Mouse (Mus musculus): Measurements from ENCODE around the gene Klhl8.
"Not testable (repeated sequence)": the region's sequence is repeated elsewhere in the genome, so short reads cannot be mapped to it uniquely, and the experiment has no call there.

The Klhl8 gene

DNA sequence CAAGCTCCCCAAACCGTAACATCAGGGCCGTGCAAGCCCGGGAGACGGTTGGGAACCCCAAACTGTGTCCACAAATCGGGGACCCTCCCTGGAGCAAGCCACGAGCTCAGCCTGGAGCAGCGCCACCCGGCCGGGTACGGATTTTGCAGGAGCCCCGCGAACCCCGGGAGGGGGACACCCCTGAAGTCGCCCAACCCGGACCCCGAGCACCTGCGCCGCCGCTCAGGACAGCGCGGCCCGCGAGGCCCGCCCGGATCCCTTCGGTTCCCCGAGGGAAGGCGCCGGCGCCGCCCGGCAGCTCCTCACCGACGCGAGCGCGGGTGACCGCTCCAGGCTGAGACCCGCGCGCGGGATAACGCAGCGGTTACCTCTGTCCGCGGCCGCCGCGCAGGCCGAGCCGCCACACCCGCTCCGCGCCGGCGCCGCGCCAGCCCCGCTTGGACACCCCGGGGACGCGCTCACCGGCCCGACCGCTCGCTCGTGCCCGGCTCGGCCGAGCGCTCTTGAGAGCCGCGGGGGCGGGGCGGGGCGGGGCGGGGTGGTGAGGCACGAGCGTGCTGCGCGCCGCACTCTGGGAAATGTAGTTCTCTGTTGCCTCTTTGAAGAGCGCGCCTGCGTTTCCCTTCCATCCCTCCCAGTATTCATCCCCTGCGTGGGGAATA, at the start of gene Klhl8:
Gene Klhl8, minus strand, starts transcription at position 512 of the 662 bp plus-strand sequence.
- peak; percentile 69 for DNase-seq (ENCODE audit: low spot score)

DNA sequence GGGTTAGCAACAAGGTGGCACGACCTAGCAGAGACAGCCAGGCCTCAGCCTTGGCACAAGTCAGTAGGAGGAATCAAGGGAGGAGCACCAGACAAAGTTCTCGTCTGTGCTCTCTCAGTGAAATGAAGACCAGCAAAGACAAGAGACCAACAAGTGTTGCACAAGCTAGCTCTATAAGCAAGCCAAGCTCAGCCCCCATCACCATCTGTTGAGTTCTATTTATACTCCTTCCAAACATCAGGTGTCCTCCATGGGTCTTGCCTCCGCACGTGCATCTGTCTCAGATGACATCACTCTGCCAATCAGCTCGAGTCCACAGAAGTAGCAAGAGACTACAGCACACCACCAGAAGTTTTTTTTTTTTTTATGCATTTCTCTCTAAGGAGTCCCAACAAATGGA, 43.6 kb upstream of the Klhl8 start:
- no peak for DNase-seq (ENCODE audit: low spot score)

- DNase-seq (ENCODE audit: low spot score) = no peak
Measured at GRCm38 (mm10) chr5:103953135-103954083, 42.4 kb upstream of the Klhl8 start.

DNA sequence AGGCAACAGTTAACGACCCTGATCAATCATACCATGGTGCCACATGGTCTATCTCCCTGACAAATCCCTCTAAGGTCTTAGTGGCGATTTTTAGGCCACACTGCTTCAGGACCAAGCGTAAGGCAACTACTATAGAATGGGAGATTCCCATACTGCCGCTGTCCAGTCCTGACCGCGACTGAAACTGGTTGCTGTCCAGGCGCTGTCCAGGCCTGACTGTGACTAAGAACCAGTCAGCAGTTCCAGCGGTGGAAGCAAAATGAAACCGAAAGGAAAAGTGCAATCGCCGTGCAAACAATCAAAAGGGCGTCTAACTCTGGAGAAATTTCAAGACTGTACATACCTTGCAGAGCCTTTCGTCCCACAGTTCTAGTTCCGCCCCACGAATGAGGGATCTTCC, 39.1 kb upstream of the Klhl8 start:
- DNase-seq (ENCODE audit: low spot score) = not testable (repeated sequence)

- no peak for DNase-seq (ENCODE audit: low spot score)
Measured at GRCm38 (mm10) chr5:103943183-103943582, 32.1 kb upstream of the Klhl8 start.

GRCm38 (mm10) chr5:103939856-103940255, 28.8 kb upstream of the Klhl8 start:
- DNase-seq (ENCODE audit: low spot score) = no peak

- no peak for DNase-seq (ENCODE audit: low spot score)
Measured at GRCm38 (mm10) chr5:103939350-103939652, 28.2 kb upstream of the Klhl8 start.

DNA sequence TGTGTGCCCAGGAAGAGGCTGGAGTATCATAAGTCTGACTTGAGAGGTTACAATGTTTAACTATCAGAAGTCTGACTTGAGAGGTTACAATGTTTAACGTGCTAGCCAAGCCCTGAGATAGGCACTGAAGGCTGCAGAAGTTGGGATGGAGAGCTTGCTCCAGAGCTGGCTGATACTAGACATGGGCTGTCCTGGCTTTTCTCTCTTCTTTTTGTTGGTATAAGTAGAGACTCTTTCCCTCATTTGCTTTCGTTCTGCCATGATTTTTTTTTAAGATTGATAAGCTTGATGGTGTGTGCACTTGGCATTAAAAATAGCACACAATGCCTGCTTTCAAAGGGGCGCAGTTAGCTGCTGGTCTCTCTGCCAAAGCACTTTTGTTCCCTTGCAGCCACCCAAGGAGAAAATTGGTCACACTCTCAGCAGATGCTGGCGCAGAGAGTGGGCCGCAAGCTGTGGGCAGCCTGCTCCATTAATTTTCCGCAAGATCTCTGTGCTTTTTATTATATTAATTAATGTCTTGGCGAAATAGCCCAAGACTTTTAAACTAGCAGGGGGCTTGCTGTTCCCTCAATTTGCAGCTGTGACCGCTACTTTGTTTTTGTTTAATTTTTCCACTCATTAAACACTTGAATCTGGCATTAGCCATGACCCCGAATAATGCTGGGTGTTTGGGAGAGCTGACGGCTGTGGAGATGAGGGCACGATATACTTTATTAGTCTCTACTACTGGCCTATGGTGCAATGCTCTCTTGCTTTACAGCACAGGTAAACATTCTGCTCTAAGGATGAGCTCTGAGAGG, 27.7 kb upstream of the Klhl8 start:
- DNase-seq (ENCODE audit: low spot score) = no peak

GRCm38 (mm10) chr5:103936906-103937589, 26.0 kb upstream of the Klhl8 start:
- DNase-seq (ENCODE audit: low spot score) = no peak

GRCm38 (mm10) chr5:103931924-103932323, 20.9 kb upstream of the Klhl8 start:
- DNase-seq (ENCODE audit: low spot score) = not testable (repeated sequence)

DNA sequence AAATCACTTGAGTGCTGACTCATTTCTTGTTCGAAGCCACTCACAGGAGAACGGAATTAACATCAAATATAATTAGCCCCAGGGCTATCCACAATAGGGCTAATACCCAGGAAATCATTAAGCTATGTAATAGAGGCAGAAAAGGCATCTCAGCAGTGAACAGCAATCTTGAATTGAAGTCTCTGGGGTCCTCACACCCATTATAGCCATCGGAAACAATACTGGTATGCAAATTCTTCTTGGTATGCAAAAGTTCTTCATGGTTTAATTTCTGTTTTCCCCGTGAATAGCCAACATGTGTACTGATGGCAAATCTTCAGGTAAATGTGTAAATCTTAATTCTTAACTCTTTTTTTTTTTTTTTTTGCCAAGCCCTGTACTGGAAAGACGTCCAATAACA, 19.5 kb upstream of the Klhl8 start:
- DNase-seq (ENCODE audit: low spot score) = no peak

GRCm38 (mm10) chr5:103928196-103928550, 17.1 kb upstream of the Klhl8 start:
- DNase-seq (ENCODE audit: low spot score) = no peak

GRCm38 (mm10) chr5:103927429-103928195, 16.6 kb upstream of the Klhl8 start:
- peak; percentile 96 for DNase-seq (ENCODE audit: low spot score)

GRCm38 (mm10) chr5:103926398-103926797, 15.3 kb upstream of the Klhl8 start:
- DNase-seq (ENCODE audit: low spot score) = no peak

- DNase-seq (ENCODE audit: low spot score) = no peak
Measured at GRCm38 (mm10) chr5:103923755-103924154, 12.7 kb upstream of the Klhl8 start.

GRCm38 (mm10) chr5:103923101-103923500, 12.0 kb upstream of the Klhl8 start:
- DNase-seq (ENCODE audit: low spot score) = no peak

GRCm38 (mm10) chr5:103922436-103922835, 11.4 kb upstream of the Klhl8 start:
- DNase-seq (ENCODE audit: low spot score) = no peak

DNA sequence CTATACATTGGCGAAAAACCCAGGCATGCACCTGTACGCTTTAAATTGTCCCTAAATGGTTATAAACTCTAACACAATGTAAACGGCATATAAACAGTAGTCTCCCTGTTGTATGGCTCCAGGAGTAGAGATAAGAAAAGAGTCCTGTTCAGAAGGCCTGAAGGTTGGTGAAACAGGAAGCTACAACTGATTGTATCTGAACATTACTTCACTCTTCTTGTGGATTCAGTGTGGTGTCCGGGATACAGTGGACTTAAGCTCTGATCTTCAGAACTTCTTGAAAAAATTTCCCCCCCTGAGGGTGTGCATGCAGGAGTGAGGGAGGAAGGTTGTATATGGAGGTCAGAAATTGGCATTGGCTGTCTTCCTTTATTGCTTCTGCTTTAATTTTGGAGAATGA, 8.4 kb upstream of the Klhl8 start:
- DNase-seq (ENCODE audit: low spot score) = no peak

DNA sequence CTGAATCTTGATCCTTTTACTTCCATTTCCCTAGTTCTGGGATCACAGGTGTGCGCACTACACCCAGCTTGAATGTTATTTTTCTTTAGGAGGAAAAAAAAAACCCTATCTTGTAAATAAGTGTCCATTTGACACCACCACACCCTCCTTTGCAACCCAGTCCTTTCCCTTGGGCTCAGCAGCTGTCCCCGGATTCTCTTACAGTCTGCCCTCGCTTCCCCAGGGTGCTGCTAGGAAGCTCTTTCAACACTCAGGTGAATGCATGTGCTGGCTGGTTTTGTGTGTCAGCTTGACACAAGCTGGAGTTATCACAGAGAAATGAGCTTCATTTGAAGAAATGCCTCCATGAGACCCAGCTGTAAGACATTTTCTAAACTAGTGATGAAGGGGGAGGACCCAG, 7.2 kb upstream of the Klhl8 start:
- DNase-seq (ENCODE audit: low spot score) = no peak

GRCm38 (mm10) chr5:103917357-103917895, 6.4 kb upstream of the Klhl8 start:
- DNase-seq (ENCODE audit: low spot score) = no peak

All from ovary, postnatal 14 days (tissue).